Mouse (Mus musculus) cerebellum, adult 18-20 months (tissue): Measurements from ENCODE around the gene Kank3.
A peak's percentile ranks its signal among the peaks of the same experiment; 100 is the strongest.

Experiments
- DNase-seq, 2 experiments: peaks; one replicate each; pipeline ENCODE4 v3.0.0; 2021

Gene Kank3

GRCm38 (mm10) chr17:33810334-33811141 lies at the start of gene Kank3:
TSS of gene Kank3 (plus strand) at chr17:33810519.
- peak; percentile 73 to 81 for DNase-seq

- DNase-seq, result no peak
Observed at GRCm38 (mm10) chr17:33766389-33766788, 43.9 kb upstream of the Kank3 start.

DNA sequence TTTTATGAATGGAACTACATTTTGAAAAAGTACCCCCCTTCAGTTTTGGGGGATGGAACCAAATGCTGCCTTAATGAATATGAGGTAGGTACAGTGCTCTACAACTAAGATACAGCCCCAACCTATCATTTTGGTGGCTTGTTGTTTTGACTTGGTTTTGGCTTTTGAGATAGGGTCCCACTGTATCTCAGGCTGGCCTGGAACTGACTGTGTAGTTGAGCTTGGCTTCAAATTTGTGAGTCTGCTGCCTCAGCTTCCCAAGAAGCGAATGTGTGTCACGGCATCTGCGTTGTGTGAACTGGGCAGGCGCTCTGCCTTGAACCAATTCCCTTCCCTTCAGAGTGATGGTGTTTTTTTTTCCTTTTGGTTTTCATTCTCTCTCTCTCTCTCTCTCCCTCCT lies 38.7 kb upstream of the Kank3 start:
- DNase-seq, result no peak

GRCm38 (mm10) chr17:33773426-33773825 lies 36.9 kb upstream of the Kank3 start:
- no peak for DNase-seq

- DNase-seq, result no peak
Observed at GRCm38 (mm10) chr17:33773871-33774572, 36.3 kb upstream of the Kank3 start.

GRCm38 (mm10) chr17:33774573-33775155 lies 35.7 kb upstream of the Kank3 start:
- no peak for DNase-seq

GRCm38 (mm10) chr17:33775287-33775686 lies 35.0 kb upstream of the Kank3 start:
- DNase-seq, result no peak

GRCm38 (mm10) chr17:33779271-33779966 lies 30.9 kb upstream of the Kank3 start:
- peak; percentile 40 to 42 for DNase-seq

DNA sequence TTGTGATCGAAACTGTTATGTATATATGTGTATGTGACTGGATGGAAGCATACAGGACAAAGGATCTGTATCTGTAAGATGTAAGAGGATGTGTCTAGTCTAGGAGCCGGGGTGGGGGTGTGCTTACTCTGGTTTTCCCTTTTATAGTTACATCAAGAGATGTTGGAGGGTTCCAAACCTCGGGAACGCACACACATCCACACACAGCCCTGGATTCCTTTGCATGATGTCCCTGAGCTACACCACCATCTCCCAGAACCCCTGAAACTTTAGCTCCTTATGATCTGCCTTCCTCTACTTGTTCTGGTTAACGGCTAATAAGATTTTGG lies 30.4 kb upstream of the Kank3 start:
- no peak for DNase-seq

- no peak for DNase-seq
Observed at GRCm38 (mm10) chr17:33780431-33780830, 29.9 kb upstream of the Kank3 start.

GRCm38 (mm10) chr17:33781124-33781977 lies 29.0 kb upstream of the Kank3 start, which contains the start of gene Angptl4:
TSS of gene Angptl4 (minus strand) at chr17:33781830.
- peak; percentile 20 to 30 for DNase-seq

- no peak for DNase-seq
Observed at GRCm38 (mm10) chr17:33782067-33782466, 28.3 kb upstream of the Kank3 start.

GRCm38 (mm10) chr17:33783408-33783807 lies 26.9 kb upstream of the Kank3 start:
- DNase-seq, result peak in 1 of 2 experiments; percentile 7

GRCm38 (mm10) chr17:33784939-33785338 lies 25.4 kb upstream of the Kank3 start:
- DNase-seq, result no peak

DNA sequence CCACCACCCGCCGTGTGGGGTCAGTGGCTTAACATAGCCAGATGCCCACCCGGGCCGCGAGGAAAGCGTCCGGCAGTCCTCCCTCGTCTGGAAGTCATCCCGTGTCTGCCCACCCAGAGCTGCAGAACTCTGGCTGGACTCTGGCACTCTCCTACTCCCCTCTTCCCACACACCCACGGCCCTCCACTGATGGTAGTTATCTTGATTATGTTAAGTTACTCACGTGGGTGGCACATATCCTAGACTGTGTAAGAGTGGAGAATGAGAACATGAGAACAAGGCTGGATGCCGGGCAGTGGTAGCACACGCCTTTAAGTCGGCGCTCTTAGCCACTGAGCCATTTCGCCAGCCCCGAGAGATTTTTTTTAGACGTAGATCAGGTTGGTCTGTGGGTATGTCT lies 23.9 kb upstream of the Kank3 start:
- DNase-seq, result no peak

GRCm38 (mm10) chr17:33788732-33789131 lies 21.6 kb upstream of the Kank3 start:
- no peak for DNase-seq

GRCm38 (mm10) chr17:33798306-33798705 lies 12.0 kb upstream of the Kank3 start:
- no peak for DNase-seq

DNA sequence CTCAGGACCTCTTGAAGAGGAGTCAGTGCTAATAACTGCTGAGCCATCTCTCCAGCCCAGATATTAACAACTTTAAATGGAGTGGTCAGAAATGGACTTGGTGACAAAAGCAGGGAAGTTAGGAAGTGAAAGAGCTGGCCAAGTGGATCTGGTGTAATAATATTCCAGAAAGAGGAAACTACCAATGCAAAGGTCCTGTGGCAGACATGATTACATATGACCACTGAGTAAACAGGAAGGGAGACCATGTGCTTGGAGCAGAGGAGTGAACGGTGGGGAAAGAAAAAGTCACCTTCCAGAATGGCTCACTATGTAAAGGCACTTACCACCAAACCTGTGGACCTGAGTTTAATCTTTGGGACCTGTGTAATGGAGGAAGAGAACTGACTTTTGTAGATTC lies 11.0 kb upstream of the Kank3 start:
- no peak for DNase-seq

- DNase-seq, result no peak
Observed at GRCm38 (mm10) chr17:33802221-33802620, 8.1 kb upstream of the Kank3 start.

DNA sequence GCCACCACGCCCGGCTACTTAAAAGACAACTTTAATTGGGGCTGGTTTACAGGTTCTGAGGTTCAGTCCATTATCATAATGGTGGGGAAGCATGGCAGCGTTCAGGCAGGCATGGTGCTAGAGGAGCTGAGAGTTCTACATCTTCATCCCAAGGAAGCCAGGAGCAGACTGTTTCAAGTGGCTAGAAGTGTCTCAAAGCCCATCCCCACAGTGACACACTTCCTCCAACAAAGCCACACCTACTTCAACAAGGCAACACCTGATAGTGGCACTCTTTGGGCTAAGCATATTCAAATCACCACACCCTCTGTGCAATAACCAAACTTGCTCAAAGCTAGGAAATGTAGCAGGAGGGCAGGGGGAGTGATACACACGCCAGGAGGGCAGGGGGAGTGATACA lies 6.1 kb upstream of the Kank3 start:
- DNase-seq, result no peak

DNA sequence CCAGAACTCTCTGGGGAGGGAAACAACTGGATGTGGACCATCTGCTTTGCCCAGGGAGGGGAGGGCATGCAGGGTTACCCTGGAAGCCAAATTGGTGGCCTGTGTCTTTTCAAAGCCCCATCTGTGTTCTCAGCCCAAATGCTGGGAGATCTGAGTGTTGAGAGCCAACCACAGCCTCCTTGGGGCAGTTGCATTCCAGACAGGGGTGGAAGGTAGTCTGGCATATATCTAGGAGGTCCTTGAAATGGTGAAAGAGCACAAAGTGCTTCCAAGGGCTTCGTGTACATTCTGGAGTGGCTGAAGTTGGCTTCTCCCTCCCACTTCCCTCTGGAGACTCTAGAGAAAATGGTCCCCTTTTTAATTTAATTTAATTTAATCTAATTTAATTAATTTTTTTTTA lies 5.6 kb upstream of the Kank3 start:
- no peak for DNase-seq

DNA sequence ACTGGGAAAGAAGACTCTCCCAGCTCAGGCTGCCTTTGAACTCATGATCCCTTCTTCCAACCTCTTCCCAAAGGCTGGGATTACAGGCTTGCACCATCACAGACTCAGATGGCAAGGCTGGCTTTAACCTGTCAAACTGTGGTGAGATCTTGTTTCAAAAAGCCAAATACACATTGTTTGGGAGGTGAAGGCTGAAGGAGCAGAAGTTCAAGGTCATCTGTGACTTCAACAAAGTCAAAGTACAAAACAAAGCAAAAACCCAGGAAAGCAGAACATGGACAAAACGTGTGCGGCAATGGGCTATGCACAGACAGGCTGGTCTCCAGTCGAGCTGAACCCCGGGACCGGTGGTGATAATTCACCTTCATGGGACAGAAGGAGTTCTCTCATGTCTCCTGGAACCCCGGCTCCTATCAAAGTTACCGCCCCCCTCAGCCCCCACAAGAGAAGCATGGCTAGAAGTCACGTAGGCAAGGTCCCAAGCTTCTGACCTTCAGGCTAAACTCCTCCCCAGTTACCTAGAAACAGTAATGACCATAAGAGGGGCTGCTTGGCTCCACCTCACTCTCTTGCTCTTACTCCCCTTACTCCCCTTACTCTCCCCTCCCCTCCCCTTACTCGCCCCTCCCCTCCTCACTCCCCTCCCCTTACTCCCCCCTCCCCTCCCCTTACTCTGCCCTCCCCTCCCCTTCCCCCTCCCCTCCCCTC lies 3.0 kb upstream of the Kank3 start:
- no peak for DNase-seq
